Mouse (Mus musculus) gastrocnemius, postnatal 4 days (tissue): ENCODE results near the gene Klhl6. TPM values are rescaled to one million over a fixed set of nuclear protein-coding genes. Genes with fewer than 3 reads are reported as not detected.

Experiments
- total RNA-seq, 2 experiments: library from RNA; stranded (reverse); gene quantifications; 2 replicates each; pipeline ENCODE4 v1.2.3; 2021

The Klhl6 gene
- total RNA-seq, 2 experiments from 2014 or later, result 6.1 to 6.2 TPM

Other genes with a start within 250 kb of the Klhl6 start
- gene B3gnt5, start 222.8 kb downstream of the Klhl6 start, total RNA-seq, result 1 to 10 TPM; 7.7 to 9.1 TPM
- gene Klhl24, start 114.5 kb upstream of the Klhl6 start, total RNA-seq, result 100 to 1,000 TPM; 139 to 162 TPM
- 10 to 100 TPM; 42.0 to 51.7 TPM for gene Yeats2, start 158.0 kb upstream of the Klhl6 start, total RNA-seq